Mouse (Mus musculus) neural tube, embryonic 11.5 days (tissue): ENCODE data around the gene Pdlim7. TPM values are rescaled to one million over a fixed set of nuclear protein-coding genes. Genes with fewer than 3 reads are reported as not detected.
A peak's percentile ranks its signal among the peaks of the same experiment; 100 is the strongest.

Experiments
- ATAC-seq: fragments of 200-750 bp; cut with Nextera tagmentation; 2 replicates; pipeline ENCODE4 v1.8.0; 2017; ENCODE audit warnings: moderate number of reproducible peaks, mild to moderate bottlenecking, moderate TSS enrichment, moderate library complexity; ENCODE audit not compliant: insufficient read depth, low FRiP score, low TSS enrichment
- DNase-seq: peaks from one replicate; pipeline ENCODE4 v3.0.0-alpha.2; 2015; ENCODE audit warnings: low spot score
- H3K27ac ChIP-seq: fragments of 300-500 bp; sonication (generic); 2 replicates; pipeline ENCODE4 v1.5.1; 2014; ENCODE audit warnings: low read depth, mild to moderate bottlenecking, low read length
- H3K27me3 ChIP-seq: fragments of 300-500 bp; sonication (generic); 2 replicates; pipeline ENCODE4 v1.6.1; 2014; ENCODE audit warnings: mild to moderate bottlenecking, low read length, mixed read lengths; ENCODE audit not compliant: control insufficient read depth, insufficient read depth
- H3K36me3 ChIP-seq: fragments of 300-500 bp; sonication (generic); 2 replicates; pipeline ENCODE4 v1.6.1; 2014; ENCODE audit warnings: mild to moderate bottlenecking, low read length, moderate library complexity, mixed read lengths; ENCODE audit not compliant: control insufficient read depth, insufficient read depth
- H3K4me1 ChIP-seq: fragments of 300-500 bp; sonication (generic); 2 replicates; pipeline ENCODE4 v1.6.1; 2014; ENCODE audit warnings: low read length, mixed read lengths; ENCODE audit not compliant: control insufficient read depth, insufficient read depth
- H3K4me2 ChIP-seq: fragments of 300-500 bp; sonication (generic); 2 replicates; pipeline ENCODE4 v1.6.1; 2014; ENCODE audit warnings: low read depth, mild to moderate bottlenecking, moderate library complexity
- H3K4me3 ChIP-seq: fragments of 300-500 bp; sonication (generic); 2 replicates; pipeline ENCODE4 v1.5.1; 2014; ENCODE audit warnings: low read depth, low read length
- H3K9ac ChIP-seq: fragments of 300-500 bp; sonication (generic); 2 replicates; pipeline ENCODE4 v1.6.1; 2014; ENCODE audit warnings: mild to moderate bottlenecking, low read length
- H3K9me3 ChIP-seq: fragments of 300-500 bp; sonication (generic); 2 replicates; pipeline ENCODE4 v1.6.1; 2016; ENCODE audit warnings: low read length; ENCODE audit not compliant: control insufficient read depth
- WGBS: fragments of 180-500 bp; shearing (Covaris S2); extraction: QIAGEN DNeasy Blood & Tissue Kit; methylation state at CpG from one replicate; pipeline ENCODE4 v1.1.7; 2014; 5-methylcytosine and 5-hydroxymethylcytosine counted together
- polyA plus RNA-seq: library from polyadenylated mRNA; unstranded; fragments of >200 nt; fragmentation: Nextera tagmentation; extraction: Ambion mirVana; gene quantifications from 2 replicates; pipeline ENCODE4 v1.2.1, GENCODE M21; 2014

Pdlim7 gene
- polyA plus RNA-seq, 1 experiment from 2014 or later, result 172 TPM

DNA sequence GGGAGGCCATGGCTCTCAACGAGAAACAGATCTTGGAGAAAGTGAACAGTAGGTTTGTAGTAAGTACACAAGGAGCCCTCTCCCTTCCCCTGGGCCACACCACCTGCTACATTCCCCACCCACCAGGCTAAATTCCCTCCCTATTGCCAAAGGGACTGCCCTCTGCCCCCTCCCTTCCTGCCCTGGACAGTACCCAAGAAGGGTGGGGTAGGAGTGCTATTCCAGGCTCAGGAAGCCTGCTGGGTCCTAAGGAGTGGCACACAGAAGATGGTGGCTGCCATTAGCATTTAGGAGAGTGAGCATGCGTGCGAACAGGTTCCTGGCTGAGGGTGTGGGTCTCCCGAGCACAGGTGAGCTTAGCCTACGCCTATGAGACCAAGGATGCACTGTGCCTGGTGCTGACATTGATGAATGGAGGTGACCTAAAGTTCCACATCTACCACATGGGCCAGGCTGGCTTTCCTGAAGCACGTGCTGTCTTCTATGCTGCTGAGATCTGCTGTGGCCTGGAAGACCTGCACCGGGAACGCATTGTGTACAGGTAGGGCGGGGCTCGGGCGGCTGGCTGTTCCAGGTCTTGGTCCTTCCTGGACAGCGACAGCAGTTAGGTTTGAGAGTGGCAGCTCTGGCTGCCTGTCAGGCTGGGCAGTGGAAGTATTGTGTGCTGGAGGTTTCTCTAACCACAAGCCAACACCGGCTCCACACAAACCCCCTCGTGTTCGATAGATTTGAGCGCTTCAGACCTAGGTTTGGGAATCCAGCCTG lies 61.5 kb downstream of the Pdlim7 start:
- no peak for DNase-seq
- no peak for ATAC-seq
- Histone ChIP-seq H3K27ac (no peak overlapping the region), H3K4me1 (peaks cover 4% of the 10 kb centered on the region), H3K4me3 (no peak overlapping the region), H3K9me3 (no peaks in the 10 kb centered on the region), H3K36me3 (peaks cover 25% of the 10 kb centered on the region), H3K9ac (no peak overlapping the region), H3K4me2 (no peak overlapping the region), H3K27me3 (no peaks in the 10 kb centered on the region)
- 96% methylated on average over 16 of the region's 16 CpGs for WGBS

DNA sequence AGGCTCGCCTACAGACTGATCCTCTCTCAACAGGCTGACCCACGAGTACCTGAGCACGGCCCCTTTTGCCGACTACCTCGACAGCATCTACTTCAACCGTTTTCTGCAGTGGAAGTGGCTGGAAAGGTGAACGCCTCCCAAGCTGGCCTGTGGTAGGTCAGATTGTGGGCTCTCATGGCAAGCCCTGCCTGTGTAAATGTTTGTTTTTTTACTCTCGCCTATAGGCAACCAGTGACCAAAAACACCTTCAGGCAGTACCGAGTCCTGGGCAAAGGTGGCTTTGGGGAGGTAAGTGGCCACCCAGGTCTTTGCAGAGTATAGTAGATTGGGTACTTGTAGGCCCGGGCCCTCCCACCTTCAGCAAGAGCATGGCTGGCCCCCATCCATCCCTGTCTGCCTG lies 62.2 kb downstream of the Pdlim7 start:
- H3K36me3 ChIP-seq, result peaks cover 25% of the 10 kb centered on the region
- no peak overlapping the region for H3K4me2 ChIP-seq
- H3K4me1 ChIP-seq, result peaks cover 8% of the 10 kb centered on the region
- DNase-seq (no peak), ATAC-seq (no peak)
- H3K27me3 ChIP-seq, result no peaks in the 10 kb centered on the region
- 93% methylated on average over 10 of the region's 10 CpGs for WGBS
- H3K9ac ChIP-seq, result no peak overlapping the region
- H3K9me3 ChIP-seq, result no peaks in the 10 kb centered on the region
- H3K4me3 ChIP-seq, result no peak overlapping the region
- no peak overlapping the region for H3K27ac ChIP-seq

DNA sequence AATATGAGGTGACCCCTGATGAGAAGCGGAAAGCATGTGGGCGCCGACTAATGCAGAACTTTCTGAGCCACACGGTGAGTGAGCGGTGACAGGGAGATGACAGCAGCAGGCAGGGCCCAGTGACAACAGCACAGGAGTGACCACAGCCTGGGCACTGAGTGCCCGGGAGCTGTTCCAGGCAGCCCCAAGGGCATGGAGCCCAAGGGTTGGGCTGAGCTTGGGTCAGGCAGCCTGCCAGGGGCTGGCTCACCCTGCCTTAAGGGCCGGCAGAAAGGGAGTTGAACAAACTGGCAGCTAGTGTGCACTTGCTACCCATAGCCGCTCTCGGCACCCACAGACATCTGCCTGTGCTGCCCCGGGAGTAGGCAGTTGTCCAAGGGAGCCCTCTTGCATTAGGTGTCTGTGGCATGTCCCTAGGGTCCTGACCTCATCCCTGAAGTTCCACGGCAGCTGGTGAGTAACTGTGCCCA lies 62.9 kb downstream of the Pdlim7 start:
- Histone ChIP-seq H3K27ac (no peak overlapping the region), H3K27me3 (no peaks in the 10 kb centered on the region), H3K9me3 (no peaks in the 10 kb centered on the region), H3K9ac (no peak overlapping the region), H3K4me3 (no peak overlapping the region), H3K4me2 (no peak overlapping the region), H3K4me1 (peaks cover 14% of the 10 kb centered on the region), H3K36me3 (peaks cover 25% of the 10 kb centered on the region)
- no peak for DNase-seq
- WGBS, result 96% methylated on average over 11 of the region's 11 CpGs
- ATAC-seq, result no peak

DNA sequence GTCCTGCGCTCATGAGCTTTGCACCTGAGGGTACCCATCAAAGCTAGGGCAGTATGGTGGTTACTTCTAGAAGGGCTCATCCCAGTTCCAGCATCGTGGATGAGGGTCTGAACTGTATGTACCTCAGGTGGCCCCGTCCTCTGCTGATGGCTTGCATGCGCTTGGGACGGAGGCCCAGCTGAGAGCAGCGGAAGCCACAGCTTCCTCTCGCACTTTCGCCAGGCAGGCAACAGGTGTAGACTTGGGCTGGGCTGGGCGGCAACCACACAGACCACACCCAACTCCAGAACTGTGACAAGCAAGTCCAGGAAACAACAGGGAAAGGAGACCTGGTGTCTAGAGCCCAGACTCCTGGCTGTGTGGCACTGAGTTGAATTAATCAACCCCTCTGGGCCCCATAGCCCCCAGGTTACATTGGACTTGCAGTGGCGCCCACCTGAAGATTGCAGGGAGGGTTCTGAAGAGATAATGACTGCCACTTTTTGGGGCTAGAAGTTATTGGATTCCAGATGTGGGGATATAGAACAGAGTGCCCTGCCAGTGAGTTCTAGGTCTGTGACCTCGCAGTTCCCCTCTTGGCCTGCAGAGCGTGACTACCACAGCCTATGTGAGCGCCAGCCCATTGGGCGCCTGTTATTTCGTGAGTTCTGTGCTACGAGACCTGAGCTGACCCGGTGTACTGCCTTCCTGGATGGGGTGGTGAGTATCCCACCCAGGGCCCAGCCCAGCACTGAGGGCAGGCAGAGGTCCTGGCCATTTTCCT lies 63.6 kb downstream of the Pdlim7 start:
- 94% methylated on average over 17 of the region's 17 CpGs for WGBS
- Histone ChIP-seq H3K4me2 (no peak overlapping the region), H3K36me3 (peaks cover 23% of the 10 kb centered on the region), H3K9me3 (no peaks in the 10 kb centered on the region), H3K27ac (no peak overlapping the region), H3K27me3 (no peaks in the 10 kb centered on the region), H3K4me1 (peaks cover 14% of the 10 kb centered on the region), H3K4me3 (no peak overlapping the region), H3K9ac (no peak overlapping the region)
- ATAC-seq, result no peak
- no peak for DNase-seq

DNA sequence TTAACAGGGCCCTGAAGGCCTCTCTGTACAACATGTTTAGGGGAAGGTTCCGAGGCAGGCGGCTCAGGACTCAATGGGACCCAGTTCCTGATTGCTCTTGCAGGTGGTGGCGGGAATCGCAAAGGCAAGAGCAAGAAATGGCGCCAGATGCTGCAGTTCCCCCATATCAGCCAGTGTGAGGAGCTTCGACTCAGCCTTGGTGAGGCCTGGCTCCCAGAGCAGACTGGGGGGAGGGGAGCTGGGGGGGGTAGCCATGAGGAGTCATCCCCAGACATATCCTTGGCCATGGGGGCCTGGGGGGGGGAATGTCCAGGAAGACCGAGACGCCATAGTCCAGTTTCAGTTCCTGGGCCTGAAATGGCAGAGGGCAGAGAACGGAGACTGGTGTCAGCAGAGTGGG lies 64.3 kb downstream of the Pdlim7 start:
- ATAC-seq, result no peak

DNA sequence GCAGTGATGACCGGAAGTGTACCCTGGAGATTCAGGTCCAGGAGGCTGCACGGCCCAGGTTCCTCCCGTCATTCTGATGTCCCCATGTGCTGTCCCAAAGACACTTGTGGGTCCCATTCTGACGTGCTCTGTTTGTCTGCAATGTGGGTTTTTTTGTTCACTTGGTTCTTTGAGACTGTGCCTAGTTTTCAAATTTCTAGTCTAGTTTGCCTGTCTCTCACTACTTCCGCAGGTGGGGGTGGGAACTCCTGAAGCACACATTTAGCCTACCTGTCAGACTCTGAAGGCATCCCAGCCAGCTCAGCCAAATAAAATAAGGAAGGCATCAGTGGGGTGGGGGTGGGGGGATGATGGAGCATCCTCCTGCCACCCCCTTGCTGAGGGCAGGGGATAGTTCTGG lies 65.3 kb downstream of the Pdlim7 start:
- no peak overlapping the region for H3K4me3 ChIP-seq
- peaks cover 17% of the 10 kb centered on the region for H3K36me3 ChIP-seq
- H3K4me1 ChIP-seq, result peaks cover 14% of the 10 kb centered on the region
- no peak for ATAC-seq
- DNase-seq, result no peak
- no peaks in the 10 kb centered on the region for H3K27me3 ChIP-seq
- H3K27ac ChIP-seq, result no peak overlapping the region
- WGBS, result 90% methylated on average over 5 of the region's 5 CpGs
- no peak overlapping the region for H3K9ac ChIP-seq
- H3K4me2 ChIP-seq, result no peak overlapping the region
- H3K9me3 ChIP-seq, result no peaks in the 10 kb centered on the region

More for the DNA sequence above, 64.3 kb downstream of the Pdlim7 start:
- peaks cover 14% of the 10 kb centered on the region for H3K4me1 ChIP-seq
- no peak overlapping the region for H3K27ac ChIP-seq
- H3K9ac ChIP-seq, result no peak overlapping the region
- no peak overlapping the region for H3K4me3 ChIP-seq
- no peaks in the 10 kb centered on the region for H3K27me3 ChIP-seq
- no peaks in the 10 kb centered on the region for H3K9me3 ChIP-seq
- 89% methylated on average over 9 of the region's 9 CpGs for WGBS
- H3K4me2 ChIP-seq, result no peak overlapping the region
- no peak for DNase-seq
- peaks cover 22% of the 10 kb centered on the region for H3K36me3 ChIP-seq

DNA sequence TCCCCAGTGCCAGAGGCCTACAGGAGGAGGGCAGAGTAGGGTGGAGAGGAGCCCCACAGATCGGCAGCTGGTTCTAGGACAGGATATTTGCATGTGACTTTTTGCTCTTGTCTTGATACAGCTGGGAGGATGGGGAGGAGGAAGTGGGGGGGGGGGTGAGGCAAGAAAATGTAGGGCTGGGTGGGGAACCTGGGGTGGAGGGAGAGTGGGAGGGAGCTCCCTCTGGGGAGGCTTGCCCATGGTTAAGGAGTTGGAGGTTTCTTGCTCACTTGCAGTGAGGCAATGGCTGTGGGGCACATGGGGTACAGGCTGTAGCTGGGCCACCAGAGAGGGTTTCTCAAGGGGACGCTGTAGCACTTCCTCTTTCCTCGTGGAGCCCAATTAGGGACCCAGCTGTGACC lies 65.9 kb downstream of the Pdlim7 start:
- Histone ChIP-seq H3K4me1 (peaks cover 14% of the 10 kb centered on the region), H3K9ac (no peak overlapping the region), H3K4me2 (0 out of 2 replicates have a peak overlapping the region, but pooled peaks have one; percentile 2), H3K36me3 (peaks cover 17% of the 10 kb centered on the region), H3K27ac (no peak overlapping the region), H3K9me3 (no peaks in the 10 kb centered on the region), H3K27me3 (no peaks in the 10 kb centered on the region), H3K4me3 (no peak overlapping the region)
- WGBS, result 66% methylated on average over 3 of the region's 3 CpGs
- no peak for ATAC-seq
- DNase-seq, result no peak

DNA sequence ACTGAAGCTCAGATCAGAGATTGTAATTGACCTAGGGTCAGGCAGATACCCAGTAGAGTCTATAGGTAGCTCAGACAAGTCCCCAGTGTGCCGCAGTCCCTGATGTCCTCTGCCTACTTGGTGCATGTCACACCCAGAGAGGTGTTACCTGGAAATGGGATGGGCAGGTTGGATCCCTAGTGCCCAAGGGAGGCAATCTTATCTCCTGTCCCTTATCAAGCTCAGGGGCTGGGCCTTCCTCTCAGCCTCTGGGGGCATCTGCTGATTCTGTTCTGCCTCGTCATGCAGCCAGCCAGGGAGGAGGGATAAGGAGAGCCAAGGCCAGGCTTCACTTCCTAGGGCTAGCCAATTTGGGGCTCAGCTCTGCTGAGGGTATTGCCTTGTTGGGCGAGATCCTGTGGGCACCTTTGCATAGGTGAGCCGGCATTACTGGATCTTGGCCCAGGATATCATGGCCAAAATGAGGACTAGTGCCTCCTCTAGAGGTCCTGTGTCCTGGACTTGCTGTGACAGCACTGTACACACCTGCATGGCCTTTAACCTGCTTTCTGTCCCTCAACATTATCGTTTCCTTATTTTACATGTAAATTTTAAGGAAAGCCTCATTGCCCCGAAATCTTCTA lies 66.9 kb downstream of the Pdlim7 start:
- no peak overlapping the region for H3K27ac ChIP-seq
- DNase-seq, result no peak
- 92% methylated on average over 6 of the region's 6 CpGs for WGBS

More for the DNA sequence above, 66.9 kb downstream of the Pdlim7 start:
- Histone ChIP-seq H3K27me3 (no peaks in the 10 kb centered on the region), H3K36me3 (peaks cover 10% of the 10 kb centered on the region), H3K4me3 (no peak overlapping the region), H3K9ac (no peak overlapping the region), H3K9me3 (no peaks in the 10 kb centered on the region), H3K4me1 (peaks cover 14% of the 10 kb centered on the region), H3K4me2 (peak overlapping the region; percentile 81)
- ATAC-seq, result no peak
